Mouse (Mus musculus) layer of hippocampus, adult 11-12 months (tissue): ENCODE results near the gene Pls3.

ENCODE experiments used
- DNase-seq: peaks from one replicate; pipeline ENCODE4 v3.0.0; 2022; ENCODE audit warnings: low spot score

Pls3 gene

GRCm38 (mm10) chrX:75874332-75875291 is at the start of gene Pls3:
TSS of gene Pls3 (minus strand) at chrX:75875182.
- peak; percentile 85 for DNase-seq

GRCm38 (mm10) chrX:75895716-75896115 is 20.7 kb upstream of the Pls3 start:
- no peak for DNase-seq

- no peak for DNase-seq
Measured at GRCm38 (mm10) chrX:75875566-75875965, 584 bp upstream of the Pls3 start.

- DNase-seq: peak; percentile 3
Measured at GRCm38 (mm10) chrX:75873813-75874212, 1.2 kb downstream of the Pls3 start.

- DNase-seq: no peak
Measured at GRCm38 (mm10) chrX:75873253-75873652, 1.7 kb downstream of the Pls3 start.

GRCm38 (mm10) chrX:75871855-75872254 is 3.1 kb downstream of the Pls3 start:
- no peak for DNase-seq

- no peak for DNase-seq
Measured at GRCm38 (mm10) chrX:75861715-75862114, 13.3 kb downstream of the Pls3 start.

GRCm38 (mm10) chrX:75854294-75854693 is 20.7 kb downstream of the Pls3 start:
- no peak for DNase-seq

GRCm38 (mm10) chrX:75844290-75844689 is 30.7 kb downstream of the Pls3 start:
- no peak for DNase-seq

GRCm38 (mm10) chrX:75842835-75843234 is 32.1 kb downstream of the Pls3 start:
- no peak for DNase-seq

GRCm38 (mm10) chrX:75842120-75842519 is 32.9 kb downstream of the Pls3 start:
- no peak for DNase-seq

- DNase-seq: no peak
Measured at GRCm38 (mm10) chrX:75840263-75840662, 34.7 kb downstream of the Pls3 start.

- DNase-seq: no peak
Measured at GRCm38 (mm10) chrX:75834836-75835235, 40.1 kb downstream of the Pls3 start.

- no peak for DNase-seq
Measured at GRCm38 (mm10) chrX:75834286-75834685, 40.7 kb downstream of the Pls3 start.

GRCm38 (mm10) chrX:75833006-75833641 is 41.9 kb downstream of the Pls3 start:
- no peak for DNase-seq

GRCm38 (mm10) chrX:75829867-75830255 is 45.1 kb downstream of the Pls3 start:
- DNase-seq: no peak

GRCm38 (mm10) chrX:75829240-75829866 is 45.6 kb downstream of the Pls3 start:
- DNase-seq: no peak

GRCm38 (mm10) chrX:75818647-75819271 is 56.2 kb downstream of the Pls3 start:
- no peak for DNase-seq

- no peak for DNase-seq
Measured at GRCm38 (mm10) chrX:75814958-75815357, 60.0 kb downstream of the Pls3 start.

GRCm38 (mm10) chrX:75814123-75814522 is 60.9 kb downstream of the Pls3 start:
- peak; percentile 4 for DNase-seq

- peak; percentile 52 for DNase-seq
Measured at GRCm38 (mm10) chrX:75796583-75796982, 78.4 kb downstream of the Pls3 start.

GRCm38 (mm10) chrX:75779796-75780195 is 95.2 kb downstream of the Pls3 start:
- DNase-seq: no peak
